Mouse (Mus musculus) megakaryocyte, embryonic 14.5 days (primary cell): ENCODE data around the gene Ash1l.

ENCODE experiments used
- FLI1 ChIP-seq: IDR thresholded peaks from 2 replicates; pipeline ENCODE4 v1.6.1; 2012; ENCODE audit warnings: low read length, inconsistent platforms, mixed read lengths
- GATA1 ChIP-seq: IDR thresholded peaks from 3 replicates; pipeline ENCODE4 v1.6.1; 2012; ENCODE audit warnings: mixed read lengths, low read length, inconsistent platforms, borderline replicate concordance

- no peak for TF ChIP-seq GATA1
- TF ChIP-seq FLI1: no peak
Measured at GRCm38 (mm10) chr3:88925651-88926050, 24.8 kb upstream of the Ash1l start.
